Mouse (Mus musculus): Measurements from ENCODE around the gene 4930480E11Rik. TPM values are rescaled to one million over a fixed set of nuclear protein-coding genes. Genes with fewer than 3 reads are reported as not detected.

4930480E11Rik gene
- not detected in 2 replicates for polyA plus RNA-seq (2012; ENCODE audit: low replicate concordance)

DNA sequence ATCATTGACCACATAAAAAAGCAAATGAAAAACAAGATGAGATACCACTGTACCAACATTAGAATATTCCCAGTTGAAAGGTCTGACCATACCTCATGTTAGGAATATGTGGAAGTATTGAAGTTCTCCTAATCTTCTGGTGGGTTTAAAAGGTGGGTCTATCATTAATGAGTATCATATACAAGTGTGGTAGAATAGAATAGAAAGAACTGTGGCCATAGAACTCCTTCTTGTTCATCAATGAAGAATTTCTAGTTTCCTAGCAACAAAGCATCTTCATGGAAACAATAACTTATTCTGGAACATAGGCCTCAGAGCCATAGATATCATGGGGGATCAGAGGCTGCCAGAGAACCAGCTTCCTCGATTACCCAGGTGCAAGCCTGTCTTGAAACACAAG, at the start of gene 4930480E11Rik:
Gene 4930480E11Rik (plus strand): TSS at position 301 of the 400 bp plus-strand sequence.

Other genes starting within 250 kb of the 4930480E11Rik start
- not detected in 2 replicates for gene Gm5938, start 244.2 kb upstream of the 4930480E11Rik start, polyA plus RNA-seq (2012; ENCODE audit: low replicate concordance)
- gene Obp1b, start 182.9 kb upstream of the 4930480E11Rik start, polyA plus RNA-seq (2012; ENCODE audit: low replicate concordance), result not detected in 2 replicates
- not detected in 2 replicates for gene Gm14743, start 123.7 kb upstream of the 4930480E11Rik start, polyA plus RNA-seq (2012; ENCODE audit: low replicate concordance)
- 0.08 and 0.36 TPM in 2 replicates for gene Prrg1, start 214.3 kb downstream of the 4930480E11Rik start, polyA plus RNA-seq (2012; ENCODE audit: low replicate concordance)